Mouse (Mus musculus): Measurements from ENCODE around the gene Prdm10.

DNA sequence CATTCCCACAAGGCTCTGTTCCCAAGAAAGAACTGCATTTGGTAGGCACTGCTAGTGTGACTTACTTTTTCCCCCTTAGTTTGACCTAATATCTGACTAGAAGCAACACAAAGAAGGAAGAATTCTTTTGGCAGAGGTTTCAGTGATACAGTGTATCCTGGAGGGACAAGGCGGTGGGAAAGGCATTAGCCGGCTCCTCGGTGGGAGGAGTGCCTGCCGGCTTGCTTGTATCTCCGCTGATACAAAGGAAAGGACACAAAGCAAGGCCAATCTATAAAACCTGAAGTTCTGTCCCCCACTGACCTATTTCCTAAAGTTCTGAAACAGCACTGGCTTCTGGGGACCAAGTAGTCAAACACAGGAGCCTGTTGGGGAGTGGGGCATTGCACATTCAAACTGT lies 24.8 kb downstream of the Prdm10 start:
- TF ChIP-seq CTCF (conservative IDR thresholded peaks at IDR 0.05; ENCODE audit: insufficient read depth, insufficient read length, low read depth, low read length) (no peak), POLR2A (IDR thresholded peaks at IDR 0.05; ENCODE audit: low read depth, low read length) (no peak)
